Mouse (Mus musculus) neutrophil, adult 5-6 weeks (primary cell): ENCODE measurements around the gene P4hb. TPM values are rescaled to one million over a fixed set of nuclear protein-coding genes. Genes with fewer than 3 reads are reported as not detected.

Experiments used
- ATAC-seq: fragments of 151-379, 151-347 bp; 2 replicates; pipeline ENCODE4 v1.8.0; 2017; ENCODE audit warnings: mild to moderate bottlenecking, moderate TSS enrichment; ENCODE audit not compliant: insufficient number of reproducible peaks, poor library complexity, low FRiP score, severe bottlenecking; ENCODE audit errors: extremely low read depth
- total RNA-seq: library from RNA; stranded (forward); fragments of 200-1000 nt; gene quantifications from 2 replicates; pipeline ENCODE4 v1.2.3, GENCODE M21; 2017

The P4hb gene
- total RNA-seq = 122 and 155 TPM in 2 replicates

DNA sequence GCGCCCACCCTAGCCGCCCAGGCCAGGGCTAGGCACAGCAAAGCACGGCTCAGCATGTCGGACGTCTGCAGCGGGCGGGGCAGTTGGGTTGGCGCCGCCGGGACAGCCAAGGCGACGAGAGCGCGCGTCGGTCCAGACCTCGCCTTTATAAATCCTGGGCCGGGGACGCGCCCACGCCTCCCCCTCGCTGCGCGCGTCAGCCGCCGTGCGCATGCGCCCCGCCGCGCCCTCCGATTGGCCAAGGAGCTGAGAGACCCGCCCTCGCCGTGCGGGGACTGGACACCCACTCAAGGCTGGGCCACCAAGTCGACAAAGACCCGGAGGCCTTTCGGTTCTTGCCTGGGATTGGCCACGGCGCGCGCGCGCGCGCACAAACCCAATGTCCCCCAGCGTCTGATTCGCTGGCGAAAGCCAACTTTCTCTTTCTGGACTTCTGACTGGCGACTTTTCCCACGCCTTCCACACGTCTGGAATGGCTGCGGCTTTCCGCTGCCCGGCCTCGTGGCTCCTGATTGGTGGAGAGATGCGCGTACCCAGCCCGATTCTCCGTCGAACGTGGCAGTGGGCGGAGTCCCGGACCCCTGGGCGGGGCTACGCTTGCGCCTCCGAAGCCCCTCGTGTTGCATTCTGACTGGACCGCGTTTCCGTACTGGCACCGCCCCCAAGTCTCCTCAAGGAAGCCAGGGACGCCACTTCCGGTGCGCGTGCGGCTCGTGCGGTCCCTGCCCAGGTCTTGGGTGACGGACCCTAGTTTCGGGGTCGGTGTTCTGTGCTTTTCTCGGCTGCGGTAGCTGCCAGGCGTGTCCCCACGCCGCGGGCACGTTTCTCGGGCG, at the start of gene P4hb:
Gene P4hb, minus strand, starts transcription at position 502 of the 833 bp plus-strand sequence.
- ATAC-seq = peak; percentile 78

- no peak for ATAC-seq
Measured at GRCm38 (mm10) chr11:120622805-120623204, 49.8 kb upstream of the P4hb start.

DNA sequence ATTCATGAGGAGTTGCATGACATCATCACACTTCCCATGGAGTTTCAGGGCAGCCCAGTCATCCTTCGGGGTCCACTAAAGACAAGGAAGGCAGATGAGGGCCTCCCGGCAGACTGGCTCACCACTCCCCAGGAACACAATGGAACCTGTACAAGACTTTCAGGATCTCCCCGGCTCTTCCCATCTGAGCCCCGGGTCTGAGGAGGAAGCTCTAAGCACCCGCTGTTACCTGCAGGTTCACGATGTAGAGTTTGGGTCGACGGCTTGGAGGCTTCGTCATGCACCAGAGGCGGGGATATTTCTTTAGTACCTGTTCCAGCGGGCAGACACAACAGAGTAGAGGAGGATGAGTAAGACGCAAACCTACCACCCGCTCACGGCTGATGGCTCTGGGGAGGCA, 47.1 kb upstream of the P4hb start:
- no peak for ATAC-seq

DNA sequence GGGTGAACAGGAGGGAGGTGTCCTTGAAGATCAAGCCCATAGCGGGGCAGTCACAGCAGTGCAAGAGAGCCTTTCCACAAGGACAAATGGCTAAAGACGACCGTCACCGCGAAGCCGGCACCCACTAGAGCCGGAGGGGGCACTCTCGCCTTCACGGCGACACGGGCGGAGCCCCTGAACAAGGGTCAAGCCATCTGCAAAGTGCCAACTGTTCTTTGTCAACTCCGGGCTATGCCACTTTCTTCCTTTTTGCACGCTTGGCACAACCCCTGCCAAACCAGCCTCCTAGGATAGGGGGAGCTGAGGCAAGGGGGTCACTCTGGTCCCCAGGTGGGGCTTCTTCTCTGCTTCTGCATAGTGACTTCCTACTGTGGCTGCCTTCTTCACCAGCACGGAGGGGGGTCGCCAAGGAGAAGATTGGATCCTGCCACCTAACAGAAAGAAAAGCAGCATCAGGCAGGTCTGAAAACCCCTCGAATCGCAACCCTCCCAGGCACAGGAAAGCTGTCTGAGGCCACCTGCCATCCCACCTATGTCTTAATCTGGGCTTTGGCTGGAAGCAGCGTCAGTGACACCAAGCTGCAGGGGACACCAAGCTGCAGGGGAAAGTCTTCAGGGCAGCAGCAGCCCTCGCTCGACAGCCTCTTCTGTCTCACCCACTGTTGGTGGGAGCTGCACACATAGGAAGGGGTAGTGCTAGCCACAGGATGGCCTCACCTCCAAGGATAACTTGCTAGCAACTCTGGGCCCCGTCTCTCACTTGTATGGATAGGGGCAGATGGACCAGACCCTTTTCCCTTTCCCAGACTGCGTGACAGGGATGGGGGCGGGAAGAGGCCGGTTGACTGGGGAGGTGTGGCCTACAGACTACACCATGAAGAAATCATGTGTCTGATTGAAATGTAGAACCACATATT, 45.8 kb upstream of the P4hb start:
- no peak for ATAC-seq

GRCm38 (mm10) chr11:120617519-120618112, 44.6 kb upstream of the P4hb start, which contains the start of gene Pcyt2:
Gene Pcyt2 (minus strand): TSS chr11:120617936.
- ATAC-seq = peak; percentile 80

DNA sequence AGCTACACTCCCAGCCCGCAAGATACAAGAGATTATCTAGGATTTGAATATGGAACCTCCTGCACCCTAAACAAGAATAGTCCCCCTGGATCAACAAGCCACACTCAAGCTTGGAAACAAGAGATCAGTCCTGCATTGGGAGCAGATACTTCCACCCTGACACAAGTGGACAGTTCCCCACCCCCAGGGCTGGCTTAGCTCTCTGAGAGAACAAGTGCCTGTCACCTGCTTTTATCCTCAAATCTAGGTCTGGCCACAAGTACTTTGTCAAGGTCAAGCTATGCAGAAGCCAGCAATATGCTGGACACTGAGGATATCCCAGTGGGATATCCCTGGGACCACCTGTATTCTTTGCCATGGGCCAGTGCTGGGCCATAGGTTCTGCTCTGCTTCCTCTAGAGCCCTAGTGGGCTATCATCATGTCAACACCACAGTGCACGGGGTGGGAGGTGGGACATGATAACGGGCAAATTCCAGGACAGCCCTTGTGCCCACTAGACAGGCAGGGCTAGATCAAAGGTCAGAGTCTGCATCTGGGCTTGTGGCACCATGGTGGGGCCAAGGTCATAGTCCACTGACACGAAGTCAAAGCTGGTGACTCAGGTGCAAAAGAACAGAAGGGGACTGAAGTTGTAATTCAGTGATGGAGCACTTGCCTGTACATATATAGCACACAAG, 43.7 kb upstream of the P4hb start:
- no peak for ATAC-seq

GRCm38 (mm10) chr11:120615606-120616203, 42.7 kb upstream of the P4hb start:
- ATAC-seq = no peak

GRCm38 (mm10) chr11:120615167-120615566, 42.1 kb upstream of the P4hb start:
- ATAC-seq = no peak

- no peak for ATAC-seq
Measured at GRCm38 (mm10) chr11:120613976-120614375, 40.9 kb upstream of the P4hb start.

- no peak for ATAC-seq
Measured at GRCm38 (mm10) chr11:120613481-120613972, 40.5 kb upstream of the P4hb start.

DNA sequence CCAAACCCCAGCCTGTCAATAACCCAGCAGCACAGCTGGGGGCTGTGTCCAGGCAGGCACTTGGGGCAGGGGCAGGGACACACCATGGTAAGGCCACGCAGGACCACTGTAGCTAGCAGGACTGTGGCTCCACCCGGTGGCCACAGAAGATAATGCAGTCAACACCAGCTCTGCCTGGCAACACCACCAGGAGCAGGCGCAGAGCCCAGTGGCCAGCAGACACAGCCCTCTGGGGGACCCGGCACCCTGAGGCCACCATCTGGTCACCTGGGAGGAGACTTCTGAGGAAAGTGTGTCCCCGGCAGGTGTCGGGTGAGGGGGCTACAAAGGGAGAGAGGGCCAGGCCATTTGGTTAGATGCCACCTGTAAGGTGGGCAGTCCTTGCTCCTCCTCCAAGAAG, 39.7 kb upstream of the P4hb start:
- peak; percentile 69 for ATAC-seq

GRCm38 (mm10) chr11:120610477-120611046, 37.5 kb upstream of the P4hb start:
- ATAC-seq = no peak

GRCm38 (mm10) chr11:120609250-120609649, 36.2 kb upstream of the P4hb start:
- ATAC-seq = no peak

GRCm38 (mm10) chr11:120608241-120609034, 35.4 kb upstream of the P4hb start, which contains the start of gene Npb:
Gene Npb (plus strand): TSS chr11:120608477.
- no peak for ATAC-seq

DNA sequence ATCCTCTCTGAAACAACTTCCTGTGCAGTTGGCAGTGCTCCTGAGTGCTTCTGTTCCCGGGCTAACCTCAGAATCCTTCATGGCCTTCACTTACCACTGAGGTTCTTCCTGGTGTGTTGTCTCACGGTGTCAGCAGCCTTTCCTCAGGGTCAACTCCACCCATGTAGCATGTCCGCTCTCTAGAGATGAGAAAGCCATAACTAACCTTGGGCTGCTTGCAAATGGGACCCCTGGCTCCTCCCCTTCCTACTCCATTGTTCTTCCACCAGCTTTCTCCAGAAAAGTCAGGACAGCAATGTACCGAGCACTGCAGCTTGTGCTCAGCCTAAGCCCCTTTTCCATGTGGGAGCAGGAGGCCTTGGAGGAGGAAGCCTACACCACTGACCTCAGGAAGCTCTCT, 33.7 kb upstream of the P4hb start:
- ATAC-seq = no peak

- no peak for ATAC-seq
Measured at GRCm38 (mm10) chr11:120605667-120606066, 32.6 kb upstream of the P4hb start.

DNA sequence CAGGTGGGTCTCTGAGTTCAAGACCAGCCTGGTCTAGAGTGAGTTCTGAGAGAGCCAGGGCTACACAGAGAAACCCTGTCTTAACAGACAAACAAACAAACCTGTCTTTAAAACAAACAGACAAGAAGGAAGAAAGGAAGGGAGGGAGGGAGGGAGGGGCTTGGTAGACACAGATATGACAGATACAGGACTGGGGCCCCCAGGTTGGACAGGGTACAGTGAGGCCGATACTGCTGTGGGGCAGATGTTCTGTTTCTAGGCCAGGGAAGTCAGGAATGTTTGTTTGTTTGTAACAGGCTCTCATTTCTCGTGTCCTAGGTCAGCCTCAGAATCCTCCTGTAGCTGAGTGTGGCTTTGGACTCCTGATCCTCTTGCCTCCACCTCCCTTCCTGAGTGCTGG, 30.5 kb upstream of the P4hb start:
- ATAC-seq = no peak
